12 mouse cellular contexts compared by ENCODE assay signal in genomic region chr1:70851633-70852390, GRCm38 (mm10).
A peak's percentile ranks its signal among the peaks of the same experiment; 100 is the strongest.
DNase-seq lines count a peak whose midpoint lies in the region; ATAC-seq lines count a peak whose summit lies in the region.
"Had no signal": no experiment of that assay in that cellular context is flagged by ENCODE, and none has a peak within 500 bp of the region (broad histone marks: within the 10 kb centered on the region; RNA-seq: fewer than 3 reads in every experiment).

No protein-coding gene starts in this region.

- H3K36me3 ChIP-seq in neural tube, embryonic 15.5 days, result no peaks in the 10 kb centered on the region
- H3K36me3 ChIP-seq in liver, embryonic 11.5 days (ENCODE audit: control insufficient read depth, insufficient read depth, low read length), result no peaks in the 10 kb centered on the region
- H3K36me3 ChIP-seq: embryonic facial prominence, embryonic 15.5 days had no signal

- no peak overlapping the region for H3K4me2 ChIP-seq in neural tube, embryonic 15.5 days
- no peak overlapping the region for H3K4me2 ChIP-seq in liver, embryonic 11.5 days
- H3K4me2 ChIP-seq: embryonic facial prominence, embryonic 15.5 days had no signal

- no peak overlapping the region for H3K9ac ChIP-seq in neural tube, embryonic 15.5 days (replicated peaks)
- H3K9ac ChIP-seq in liver, embryonic 11.5 days (ENCODE audit: low read depth, low read length), result no peak overlapping the region
- H3K9ac ChIP-seq: embryonic facial prominence, embryonic 15.5 days had no signal

- H3K4me1 ChIP-seq in neural tube, embryonic 15.5 days, result peaks cover 13% of the 10 kb centered on the region
- H3K4me1 ChIP-seq in liver, embryonic 11.5 days (replicated peaks; ENCODE audit: control insufficient read depth, insufficient read depth, low read length), result no peaks in the 10 kb centered on the region
- H3K4me1 ChIP-seq: embryonic facial prominence, embryonic 15.5 days had no signal

- intact Hi-C loops in left cerebral cortex, postnatal 10 days (cut with DNase I), result no loop called here

- no peak overlapping the region for H3K27ac ChIP-seq in neural tube, embryonic 15.5 days (replicated peaks)
- H3K27ac ChIP-seq in liver, embryonic 11.5 days (ENCODE audit: low read depth, low read length), result no peak overlapping the region
- H3K27ac ChIP-seq: embryonic facial prominence, embryonic 15.5 days had no signal

- 43% methylated on average over 12 of the region's 12 CpGs for WGBS in neural tube, embryonic 15.5 days
- WGBS in liver, embryonic 11.5 days, result 76% methylated on average over 12 of the region's 12 CpGs

- DNase-seq in left cerebral cortex, adult 18-20 months (ENCODE audit: low spot score in 2 of 2), result peak; percentile 19 to 24
- no peak for DNase-seq in left cerebral cortex, postnatal 10 days (ENCODE audit: extremely low spot score in 1 of 2, low spot score in 2 of 2)
- peak; percentile 5 to 21 for DNase-seq in cerebellum, postnatal 36 days
- DNase-seq in layer of hippocampus, adult 18-20 months (ENCODE audit: low spot score in 2 of 2), result peak; percentile 26 to 51
- DNase-seq in liver, embryonic 11.5 days (ENCODE audit: low spot score), result no peak
- no peak for DNase-seq in thymus, postnatal 10 days (ENCODE audit: low spot score in 2 of 2)
- DNase-seq: heart, postnatal 14 days; kidney, adult 8-10 months; spleen, adult 18-20 months; thymus, adult 2 months had no signal

- no peaks in the 10 kb centered on the region for H3K9me3 ChIP-seq in neural tube, embryonic 15.5 days (replicated peaks)
- H3K9me3 ChIP-seq in liver, embryonic 11.5 days (ENCODE audit: control insufficient read depth, low read length), result no peaks in the 10 kb centered on the region
- H3K9me3 ChIP-seq: embryonic facial prominence, embryonic 15.5 days had no signal

- no peaks in the 10 kb centered on the region for H3K27me3 ChIP-seq in neural tube, embryonic 15.5 days (replicated peaks)
- no peaks in the 10 kb centered on the region for H3K27me3 ChIP-seq in liver, embryonic 11.5 days (replicated peaks; ENCODE audit: control insufficient read depth, insufficient read depth, low read length)
- H3K27me3 ChIP-seq: embryonic facial prominence, embryonic 15.5 days had no signal

- ATAC-seq in neural tube, embryonic 15.5 days (ENCODE audit: low FRiP score), result peak; percentile 28; the same call in 1 of the 2 replicates
- no peak for ATAC-seq in liver, embryonic 11.5 days (replicated peaks; ENCODE audit: low FRiP score)

- no peak overlapping the region for H3K4me3 ChIP-seq in neural tube, embryonic 15.5 days (replicated peaks)
- no peak overlapping the region for H3K4me3 ChIP-seq in liver, embryonic 11.5 days (ENCODE audit: low read depth, low read length)
- H3K4me3 ChIP-seq: embryonic facial prominence, embryonic 15.5 days had no signal

Comparison
In these comparisons a context has a peak if more than half of its experiments do, and no peak if none do; other contexts are left out.
1. DNase-seq: peak in left cerebral cortex, adult 18-20 months (2 of 2), cerebellum, postnatal 36 days (2 of 2) and layer of hippocampus, adult 18-20 months (2 of 2); none in left cerebral cortex, postnatal 10 days (0 of 2), liver, embryonic 11.5 days (single experiment) and thymus, postnatal 10 days (0 of 2).